Mouse (Mus musculus) neural tube, embryonic 15.5 days (tissue): ENCODE results near the gene Pak6. TPM values are rescaled to one million over a fixed set of nuclear protein-coding genes. Genes with fewer than 3 reads are reported as not detected.
A peak's percentile ranks its signal among the peaks of the same experiment; 100 is the strongest.

Experiments
- ATAC-seq: fragments of 200-750 bp; cut with Nextera tagmentation; 2 replicates; pipeline ENCODE4 v1.8.0; 2017; ENCODE audit warnings: mild to moderate bottlenecking, moderate TSS enrichment, moderate library complexity; ENCODE audit not compliant: low FRiP score
- H3K27ac ChIP-seq: fragments of 300-500 bp; sonication (generic); replicated peaks from 2 replicates; pipeline ENCODE4 v1.5.1; 2015; ENCODE audit warnings: mild to moderate bottlenecking, inconsistent platforms
- H3K27me3 ChIP-seq: fragments of 300-500 bp; sonication (generic); replicated peaks from 2 replicates; pipeline ENCODE4 v1.6.1; 2015; ENCODE audit warnings: inconsistent platforms
- H3K36me3 ChIP-seq: fragments of 300-500 bp; sonication (generic); 2 replicates; pipeline ENCODE4 v1.6.1; 2015; ENCODE audit warnings: inconsistent platforms
- H3K4me1 ChIP-seq: fragments of 300-500 bp; sonication (generic); 2 replicates; pipeline ENCODE4 v1.6.1; 2015; ENCODE audit warnings: inconsistent platforms
- H3K4me2 ChIP-seq: fragments of 300-500 bp; sonication (generic); 2 replicates; pipeline ENCODE4 v1.6.1; 2015; ENCODE audit warnings: inconsistent platforms, mild to moderate bottlenecking, moderate library complexity
- H3K4me3 ChIP-seq: fragments of 300-500 bp; sonication (generic); replicated peaks from 2 replicates; pipeline ENCODE4 v1.5.1; 2015; ENCODE audit warnings: mild to moderate bottlenecking, inconsistent platforms
- H3K9ac ChIP-seq: fragments of 300-500 bp; sonication (generic); replicated peaks from 2 replicates; pipeline ENCODE4 v1.6.1; 2015; ENCODE audit warnings: mild to moderate bottlenecking, inconsistent platforms
- H3K9me3 ChIP-seq: fragments of 300-500 bp; sonication (generic); replicated peaks from 2 replicates; pipeline ENCODE4 v1.6.1; 2016; ENCODE audit warnings: inconsistent platforms
- WGBS: fragments of 180-500 bp; shearing (Covaris S2); methylation state at CpG from one replicate; pipeline ENCODE4 v1.1.7; 2015; ENCODE audit warnings: mixed read lengths; 5-methylcytosine and 5-hydroxymethylcytosine counted together
- polyA plus RNA-seq: library from polyadenylated mRNA; unstranded; fragments of >200 nt; fragmentation: Nextera tagmentation; extraction: Ambion mirVana; gene quantifications from 2 replicates; pipeline ENCODE4 v1.2.1, GENCODE M21; 2015

Gene Pak6
- polyA plus RNA-seq, 1 experiment from 2014 or later = 42.4 TPM

GRCm38 (mm10) chr2:118667181-118667580 is 4.1 kb downstream of the Pak6 start:
- H3K27ac ChIP-seq = no peak overlapping the region
- peaks cover 1% of the 10 kb centered on the region for H3K27me3 ChIP-seq
- H3K4me3 ChIP-seq = no peak overlapping the region
- no peak overlapping the region for H3K4me2 ChIP-seq
- no peaks in the 10 kb centered on the region for H3K36me3 ChIP-seq
- H3K4me1 ChIP-seq = peaks cover 55% of the 10 kb centered on the region
- WGBS = 74% methylated on average over 5 of the region's 5 CpGs
- no peaks in the 10 kb centered on the region for H3K9me3 ChIP-seq
- no peak overlapping the region for H3K9ac ChIP-seq
- no peak for ATAC-seq

DNA sequence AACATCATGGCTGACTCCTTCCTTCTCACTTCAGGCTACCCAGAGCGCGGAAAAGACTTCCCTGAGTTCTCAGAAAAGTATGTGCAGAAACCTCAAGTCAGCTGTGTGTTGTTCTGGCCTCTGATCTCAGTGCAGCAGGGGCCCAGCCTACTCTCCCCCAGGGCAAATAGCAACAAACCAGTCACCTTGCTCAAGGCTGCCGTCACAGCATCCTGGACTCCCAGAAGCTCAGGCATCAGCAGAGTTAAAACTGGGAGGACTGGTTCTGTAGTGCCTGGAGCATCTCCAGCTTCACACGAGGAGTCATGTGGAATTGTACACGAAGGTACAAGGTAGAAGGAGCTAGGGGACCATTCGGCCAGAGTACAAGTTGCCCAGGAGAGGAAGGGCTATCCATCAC is 6.1 kb downstream of the Pak6 start:
- 78% methylated on average over 6 of the region's 6 CpGs for WGBS
- H3K9ac ChIP-seq = no peak overlapping the region
- H3K27me3 ChIP-seq = peaks cover 21% of the 10 kb centered on the region
- no peak overlapping the region for H3K27ac ChIP-seq
- H3K4me3 ChIP-seq = no peak overlapping the region
- H3K9me3 ChIP-seq = no peaks in the 10 kb centered on the region
- H3K4me2 ChIP-seq = no peak overlapping the region
- H3K4me1 ChIP-seq = peaks cover 37% of the 10 kb centered on the region
- H3K36me3 ChIP-seq = no peaks in the 10 kb centered on the region
- no peak for ATAC-seq

GRCm38 (mm10) chr2:118669785-118670184 is 6.7 kb downstream of the Pak6 start:
- H3K27me3 ChIP-seq = peaks cover 26% of the 10 kb centered on the region
- no peak for ATAC-seq
- H3K4me3 ChIP-seq = no peak overlapping the region

DNA sequence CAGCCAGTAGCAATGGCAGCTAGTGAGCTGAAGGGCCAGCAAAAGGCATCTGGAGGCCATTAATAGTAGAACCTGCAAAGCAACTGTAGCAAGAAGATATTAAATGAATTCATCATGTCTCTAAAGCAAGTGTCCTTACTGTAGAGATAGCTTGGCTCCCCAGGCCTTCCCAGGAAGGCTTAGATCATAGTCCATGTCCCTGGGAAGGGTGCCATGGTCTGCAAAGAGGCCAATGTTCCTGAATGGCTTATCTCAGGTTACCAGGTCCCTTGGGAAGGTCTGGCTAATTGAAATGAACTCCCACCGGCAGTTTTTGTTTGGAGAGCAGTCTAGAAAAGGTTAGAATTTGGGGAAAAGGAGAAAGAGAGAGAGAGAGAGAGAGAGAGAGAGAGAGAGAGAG is 8.6 kb downstream of the Pak6 start:
- no peaks in the 10 kb centered on the region for H3K36me3 ChIP-seq
- no peak overlapping the region for H3K9ac ChIP-seq
- WGBS = 76% methylated on average over 1 of the region's 1 CpGs
- no peak overlapping the region for H3K4me3 ChIP-seq
- peaks cover 15% of the 10 kb centered on the region for H3K4me1 ChIP-seq
- H3K27me3 ChIP-seq = peaks cover 45% of the 10 kb centered on the region
- ATAC-seq = no peak
- no peak overlapping the region for H3K4me2 ChIP-seq
- H3K9me3 ChIP-seq = no peaks in the 10 kb centered on the region
- H3K27ac ChIP-seq = no peak overlapping the region

More at GRCm38 (mm10) chr2:118669785-118670184, 6.7 kb downstream of the Pak6 start:
- Histone ChIP-seq H3K4me1 (peaks cover 32% of the 10 kb centered on the region), H3K9ac (no peak overlapping the region), H3K9me3 (no peaks in the 10 kb centered on the region), H3K4me2 (no peak overlapping the region), H3K36me3 (no peaks in the 10 kb centered on the region), H3K27ac (no peak overlapping the region)
- 44% methylated on average over 2 of the region's 2 CpGs for WGBS

DNA sequence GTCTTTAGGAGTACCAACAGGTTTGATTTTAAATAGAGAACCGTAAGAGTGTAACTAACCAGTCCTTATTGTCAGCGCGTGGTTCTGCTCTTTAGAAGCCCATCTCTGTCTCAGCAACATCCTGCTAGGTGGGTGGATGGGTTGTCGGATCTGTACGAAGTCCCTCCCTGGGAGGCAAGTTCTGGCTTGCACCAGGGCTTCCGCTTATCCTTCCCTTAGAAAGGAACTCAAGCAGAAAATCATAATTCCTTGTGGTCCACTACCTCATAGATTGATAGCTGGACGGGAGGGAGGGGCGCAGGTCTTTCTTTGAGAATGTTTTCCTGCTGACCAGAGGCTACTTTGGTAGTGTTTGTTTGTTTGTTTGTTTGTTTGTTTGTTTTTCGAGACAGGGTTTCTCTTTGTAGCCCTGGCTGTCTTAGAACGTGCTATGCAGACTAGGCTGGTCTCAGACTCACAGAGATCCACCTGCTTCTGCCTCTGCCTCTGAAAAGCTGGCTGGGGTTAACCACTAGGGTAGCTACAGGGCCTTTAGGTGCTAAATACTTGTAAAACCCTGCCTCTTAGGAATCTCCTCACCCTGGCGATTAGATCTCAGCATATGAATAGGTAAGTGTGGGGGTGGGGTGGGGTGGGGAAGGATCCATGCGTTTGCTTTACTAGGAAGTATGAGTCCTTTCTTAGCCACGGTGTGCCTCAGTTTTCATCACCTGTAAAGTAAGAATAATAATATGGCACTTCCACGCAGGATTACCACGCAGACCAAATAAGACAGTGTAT is 10.8 kb downstream of the Pak6 start:
- no peak for ATAC-seq
- Histone ChIP-seq H3K27me3 (peaks cover 62% of the 10 kb centered on the region), H3K4me3 (no peak overlapping the region), H3K9me3 (no peaks in the 10 kb centered on the region), H3K4me2 (no peak overlapping the region), H3K4me1 (peaks cover 26% of the 10 kb centered on the region), H3K36me3 (no peaks in the 10 kb centered on the region), H3K27ac (no peak overlapping the region), H3K9ac (no peak overlapping the region)
- WGBS = 26% methylated on average over 15 of the region's 15 CpGs

- Histone ChIP-seq H3K9ac (no peak overlapping the region), H3K27me3 (peaks cover 67% of the 10 kb centered on the region), H3K36me3 (no peaks in the 10 kb centered on the region), H3K4me3 (no peak overlapping the region), H3K4me2 (no peak overlapping the region), H3K4me1 (peaks cover 22% of the 10 kb centered on the region), H3K9me3 (no peaks in the 10 kb centered on the region), H3K27ac (no peak overlapping the region)
- WGBS = 14% methylated on average over 7 of the region's 7 CpGs
- no peak for ATAC-seq
Measured at GRCm38 (mm10) chr2:118674500-118674899, 11.4 kb downstream of the Pak6 start.

DNA sequence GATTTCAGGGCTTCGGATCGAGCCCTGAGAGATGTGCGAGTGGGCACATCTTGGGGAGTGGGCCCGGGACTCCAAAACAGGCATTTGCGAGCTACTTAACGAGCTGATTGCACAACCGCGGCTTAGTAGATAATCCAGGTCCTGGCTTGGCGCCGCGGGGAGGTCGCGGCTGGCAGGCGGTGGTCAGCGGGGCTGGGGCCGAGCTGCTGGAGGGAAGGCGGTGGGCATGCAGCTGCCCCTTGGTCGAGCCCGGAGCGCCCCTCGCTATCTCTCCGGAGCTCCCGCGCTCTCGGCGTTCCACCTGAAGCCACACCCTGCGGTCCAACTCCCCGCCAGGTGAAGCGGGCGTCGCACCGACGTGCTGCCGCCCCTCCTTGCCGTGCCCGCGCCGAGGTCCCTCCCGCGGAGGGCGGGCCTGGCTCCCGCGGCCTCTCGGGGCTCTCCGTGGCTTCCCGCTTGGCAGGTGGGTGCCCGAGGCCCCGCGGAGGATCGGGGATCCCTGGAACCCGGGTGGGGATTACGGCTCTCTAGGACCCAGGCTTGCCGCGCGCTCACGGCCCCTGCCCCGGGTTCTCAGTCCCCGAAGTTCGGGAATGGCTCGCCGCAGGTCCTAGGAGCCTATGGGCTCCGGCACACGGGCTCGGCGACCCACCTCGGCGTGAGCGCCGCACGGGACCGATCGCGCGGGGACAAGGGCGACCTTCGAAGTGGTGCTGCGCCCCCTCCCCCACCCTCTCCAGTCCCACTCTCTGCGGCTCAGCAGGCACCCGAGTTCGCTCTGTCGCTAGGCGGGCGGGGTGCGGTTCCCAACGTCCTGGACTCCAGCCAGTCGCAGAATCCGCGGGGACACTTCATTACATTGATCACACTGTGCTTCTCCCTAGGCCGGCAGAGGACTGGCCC is 14.0 kb downstream of the Pak6 start:
- peaks cover 17% of the 10 kb centered on the region for H3K4me1 ChIP-seq
- no peak overlapping the region for H3K27ac ChIP-seq
- peaks cover 74% of the 10 kb centered on the region for H3K27me3 ChIP-seq
- H3K9me3 ChIP-seq = no peaks in the 10 kb centered on the region
- H3K4me2 ChIP-seq = peak overlapping the region; percentile 92
- peak; percentile 43; the same call in 1 of the 2 replicates for ATAC-seq
- peak overlapping the region; percentile 47 for H3K4me3 ChIP-seq
- WGBS = under 1% methylated on average over 88 of the region's 89 CpGs
- peak overlapping the region; percentile 47 for H3K9ac ChIP-seq
- 0 out of 2 replicates have a peak, but pooled peaks cover 2% of the 10 kb centered on the region for H3K36me3 ChIP-seq

DNA sequence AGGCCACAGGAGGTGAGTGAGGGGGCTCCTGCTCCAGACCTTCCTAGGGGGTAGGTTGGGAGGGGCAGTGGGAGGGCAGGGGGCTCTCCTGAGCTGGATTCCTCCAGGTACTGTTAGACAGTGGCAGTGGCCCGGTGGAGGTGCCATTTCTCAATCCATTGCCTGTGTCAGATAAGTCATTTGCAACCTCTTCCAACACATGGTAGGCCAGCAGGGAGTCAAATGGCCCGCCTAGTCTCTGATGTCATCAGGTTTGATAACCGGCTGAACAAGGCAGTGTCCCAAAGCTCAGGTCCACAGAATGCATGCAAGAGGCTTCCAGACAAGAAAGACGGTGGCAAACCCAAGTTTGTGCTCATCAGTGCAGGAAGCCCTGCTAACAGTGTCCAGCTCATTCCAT is 14.7 kb downstream of the Pak6 start:
- H3K9me3 ChIP-seq = no peaks in the 10 kb centered on the region
- H3K4me2 ChIP-seq = peak overlapping the region; percentile 92
- H3K36me3 ChIP-seq = 0 out of 2 replicates have a peak, but pooled peaks cover 2% of the 10 kb centered on the region
- H3K4me3 ChIP-seq = peak overlapping the region; percentile 47; the same call in 1 of the 2 replicates
- 22% methylated on average over 4 of the region's 4 CpGs for WGBS
- H3K4me1 ChIP-seq = peaks cover 17% of the 10 kb centered on the region
- no peak overlapping the region for H3K27ac ChIP-seq
- H3K9ac ChIP-seq = no peak overlapping the region
- peak; percentile 12; the same call in 1 of the 2 replicates for ATAC-seq
- H3K27me3 ChIP-seq = peaks cover 74% of the 10 kb centered on the region

DNA sequence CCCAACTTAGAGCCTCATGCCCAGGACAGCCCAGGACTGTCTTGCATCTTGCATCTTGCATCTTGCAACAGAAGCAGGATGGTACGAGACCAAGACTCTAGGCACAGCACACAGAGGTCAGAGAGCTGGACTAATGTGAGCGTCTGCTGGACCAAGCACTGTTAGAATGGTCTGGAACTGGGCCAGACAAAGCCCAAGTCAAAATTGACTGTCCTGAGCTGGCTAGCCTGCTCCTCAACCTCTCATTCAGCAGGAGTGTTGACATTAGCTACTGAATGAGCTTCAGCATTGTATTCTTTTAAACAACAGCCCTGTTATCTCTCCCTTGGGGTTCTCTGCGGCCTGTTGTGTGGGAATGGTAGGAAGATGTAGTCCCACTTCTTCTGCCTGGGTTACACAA is 16.5 kb downstream of the Pak6 start:
- Histone ChIP-seq H3K4me3 (no peak overlapping the region), H3K9ac (no peak overlapping the region), H3K36me3 (0 out of 2 replicates have a peak, but pooled peaks cover 2% of the 10 kb centered on the region), H3K4me2 (no peak overlapping the region), H3K27me3 (peaks cover 59% of the 10 kb centered on the region), H3K27ac (no peak overlapping the region), H3K9me3 (no peaks in the 10 kb centered on the region), H3K4me1 (peaks cover 16% of the 10 kb centered on the region)
- 74% methylated on average over 3 of the region's 3 CpGs for WGBS
- ATAC-seq = no peak

GRCm38 (mm10) chr2:118680926-118681325 is 17.8 kb downstream of the Pak6 start:
- Histone ChIP-seq H3K36me3 (0 out of 2 replicates have a peak, but pooled peaks cover 2% of the 10 kb centered on the region), H3K9me3 (no peaks in the 10 kb centered on the region), H3K9ac (no peak overlapping the region), H3K4me2 (no peak overlapping the region), H3K27ac (no peak overlapping the region), H3K27me3 (peaks cover 47% of the 10 kb centered on the region), H3K4me3 (no peak overlapping the region), H3K4me1 (peaks cover 16% of the 10 kb centered on the region)
- WGBS = 91% methylated on average over 6 of the region's 6 CpGs
- ATAC-seq = no peak

DNA sequence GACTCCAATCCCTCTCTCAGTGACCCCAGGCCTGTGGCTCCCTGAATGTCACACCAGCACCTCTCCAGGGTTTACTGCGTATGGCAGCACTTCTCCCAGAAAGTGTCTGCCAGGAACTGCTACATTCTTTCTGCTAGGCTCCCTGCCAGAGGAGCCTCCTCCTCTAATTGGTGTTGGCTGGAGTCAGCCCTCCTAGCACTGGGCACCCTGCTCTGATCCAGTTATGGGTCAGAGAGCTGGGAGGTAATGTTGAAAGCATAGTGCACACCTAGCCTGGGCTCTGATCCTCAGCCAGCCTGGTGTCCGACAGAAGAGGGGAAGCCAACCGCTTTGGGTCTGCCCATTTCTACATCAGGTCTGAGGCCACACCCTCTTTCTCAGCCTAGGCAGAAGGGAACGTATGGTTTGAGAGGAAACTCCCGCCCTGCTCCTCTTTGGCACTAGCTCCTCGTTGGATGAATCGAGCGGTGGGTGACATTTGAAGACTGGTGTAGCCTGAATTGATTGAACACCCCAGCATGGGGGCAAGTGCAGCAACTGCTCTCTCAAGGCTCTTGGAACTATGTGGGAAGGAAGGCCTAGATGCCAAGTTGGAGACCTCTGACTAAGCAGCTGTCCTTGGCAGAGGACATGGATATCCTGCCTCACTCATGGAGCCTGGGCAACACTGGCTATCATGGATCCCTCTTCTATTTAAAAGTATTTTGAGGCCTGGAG is 19.6 kb downstream of the Pak6 start:
- Histone ChIP-seq H3K4me2 (no peak overlapping the region), H3K4me3 (no peak overlapping the region), H3K9me3 (no peaks in the 10 kb centered on the region), H3K4me1 (peaks cover 3% of the 10 kb centered on the region), H3K36me3 (0 out of 2 replicates have a peak, but pooled peaks cover 2% of the 10 kb centered on the region), H3K27me3 (peaks cover 37% of the 10 kb centered on the region), H3K9ac (no peak overlapping the region), H3K27ac (no peak overlapping the region)
- no peak for ATAC-seq
- 52% methylated on average over 8 of the region's 8 CpGs for WGBS
